Mouse (Mus musculus) left cerebral cortex, postnatal 14 days (tissue): ENCODE measurements around the gene 4930579G24Rik. TPM values are rescaled to one million over a fixed set of nuclear protein-coding genes. Genes with fewer than 3 reads are reported as not detected.

Experiments
- DNase-seq, 2 experiments: peaks; one replicate each; pipeline ENCODE4 v3.0.0; 2021 to 2022; ENCODE audit warnings: low spot score in 2 of 2, mixed read lengths in 1 of 2
- intact Hi-C: fragments of 180-260 bp; cut with DNase I; formaldehyde crosslinking; loops from one replicate; pipeline ENCODE4 v1.15.1; 2025
- long read RNA-seq, 2 experiments: library from polyadenylated mRNA; stranded (forward); transcript quantifications; one replicate each; pipeline ENCODE4 v2.0.0; 2021
- total RNA-seq, 2 experiments: library from RNA; stranded (reverse); gene quantifications; 2 replicates each; pipeline ENCODE4 v1.2.3; 2021

Gene 4930579G24Rik
- total RNA-seq: 1 to 10 TPM; 1.2 to 1.4 TPM
- long read RNA-seq, experiment 1, transcript 4930579G24Rik-201 (2 exons, 1,970 nt): major isoform, 8 of 9 reads
- long read RNA-seq, experiment 1, partial matches to known transcripts: 0 of 9 reads
- long read RNA-seq, experiment 1, other reads (novel, unspliced or antisense): 1 of 9 reads
- long read RNA-seq, experiment 2, transcript 4930579G24Rik-201 (2 exons, 1,970 nt): major isoform, 5 of 5 reads
- long read RNA-seq, experiment 2, partial matches to known transcripts: 0 of 5 reads
- long read RNA-seq, experiment 2, other reads (novel, unspliced or antisense): 0 of 5 reads

- intact Hi-C loops: no loop called here
- DNase-seq: peak; percentile 97 to 99
These were observed at the start of gene 4930579G24Rik for GRCm38 (mm10) chr3:79628561-79629415. Gene 4930579G24Rik, plus strand, starts transcription at chr3:79629079.

DNA sequence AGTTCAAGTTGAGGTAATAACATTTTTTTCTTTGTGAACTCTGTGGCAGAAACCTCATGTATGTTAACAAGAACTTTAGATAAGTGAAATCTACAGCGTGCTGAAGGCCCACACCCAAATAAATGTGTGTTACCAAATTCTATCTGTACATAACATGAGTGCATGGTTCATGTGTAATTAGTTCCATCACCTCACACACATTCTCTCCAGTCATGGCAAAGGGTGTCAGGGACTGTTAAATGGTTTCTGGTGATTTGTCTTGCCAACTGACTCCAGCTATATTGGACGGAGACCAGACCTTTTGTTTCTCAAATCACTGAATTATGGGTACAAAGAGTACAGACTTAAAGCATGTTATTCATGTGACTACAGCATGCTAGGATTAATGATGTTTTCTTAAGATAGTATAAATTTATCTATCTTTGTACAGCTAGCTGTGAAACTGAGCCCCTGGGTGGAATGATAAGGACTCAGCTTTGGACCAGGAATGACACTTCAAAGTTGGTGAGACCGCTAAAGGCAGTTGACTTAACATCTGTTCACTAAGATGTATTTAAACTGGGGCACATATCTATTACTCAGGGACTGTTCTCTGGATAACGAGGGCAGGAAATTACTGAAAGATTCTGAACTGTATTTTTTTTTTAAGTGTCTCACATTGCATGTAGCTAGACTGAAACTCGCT lies 48.8 kb upstream of the 4930579G24Rik start:
- DNase-seq: no peak
- intact Hi-C loops: no loop called here

GRCm38 (mm10) chr3:79586804-79587203 lies 42.1 kb upstream of the 4930579G24Rik start:
- DNase-seq: peak; percentile 96
- intact Hi-C loops: loop anchor here (2.0 to 5.0 kb wide), 5 partner anchors 85 to 638 kb away; partner anchors contain the start of gene Rapgef2

- DNase-seq: no peak
- intact Hi-C loops: loop anchor here (5.0 kb wide), 3 partner anchors 87 to 367 kb away; partner anchors contain the start of gene Rapgef2
These were observed 39.2 kb upstream of the 4930579G24Rik start for GRCm38 (mm10) chr3:79589671-79590070.

DNA sequence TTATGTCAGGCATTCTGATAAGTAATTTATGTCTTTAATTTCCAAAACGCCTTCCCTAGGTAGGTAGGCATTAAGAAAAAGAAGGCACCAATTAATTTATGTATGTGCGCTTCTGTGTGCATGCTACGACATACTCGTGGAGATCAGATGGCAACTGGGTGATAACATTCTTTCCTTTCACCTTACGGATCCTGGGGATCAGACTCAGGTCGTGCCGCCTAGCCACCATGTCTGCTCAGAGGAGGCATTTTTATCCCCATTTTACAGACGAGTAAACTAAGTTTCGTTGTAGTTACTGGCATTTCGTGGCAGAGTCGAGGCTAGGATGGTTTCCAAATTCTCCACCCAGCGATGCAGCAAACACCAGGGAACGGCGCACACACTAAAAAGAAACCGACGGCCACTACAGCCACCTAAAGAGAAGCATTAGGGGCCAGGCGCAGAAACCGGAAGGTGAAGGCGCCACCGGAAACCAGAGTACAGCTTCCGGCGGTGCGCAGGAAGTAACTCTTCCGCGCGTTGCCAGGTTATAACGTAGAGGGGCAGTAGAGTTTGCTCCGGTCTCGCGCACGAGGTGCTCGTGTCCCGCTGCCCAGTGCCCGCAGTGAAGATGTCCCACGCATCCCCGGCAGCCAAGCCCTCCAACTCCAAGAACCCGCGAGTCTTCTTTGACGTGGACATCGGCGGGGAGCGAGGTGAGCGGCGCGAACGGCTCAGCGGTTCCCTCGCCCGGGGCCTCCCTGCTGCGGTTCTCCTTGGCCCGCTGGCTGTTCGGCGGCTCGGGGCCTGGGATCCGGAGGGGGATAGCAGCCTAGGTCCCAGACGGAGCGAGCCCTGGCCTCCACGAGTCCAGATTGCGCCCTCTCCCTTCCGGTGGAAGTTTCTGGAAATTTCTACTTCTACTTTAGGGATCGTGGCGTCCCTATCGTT lies 37.8 kb upstream of the 4930579G24Rik start, which contains the start of gene Ppid:
Ppid (plus strand) TSS at position 480 of the 930 bp plus-strand sequence.
- intact Hi-C loops: no loop called here
- DNase-seq: peak; percentile 71 to 79

DNA sequence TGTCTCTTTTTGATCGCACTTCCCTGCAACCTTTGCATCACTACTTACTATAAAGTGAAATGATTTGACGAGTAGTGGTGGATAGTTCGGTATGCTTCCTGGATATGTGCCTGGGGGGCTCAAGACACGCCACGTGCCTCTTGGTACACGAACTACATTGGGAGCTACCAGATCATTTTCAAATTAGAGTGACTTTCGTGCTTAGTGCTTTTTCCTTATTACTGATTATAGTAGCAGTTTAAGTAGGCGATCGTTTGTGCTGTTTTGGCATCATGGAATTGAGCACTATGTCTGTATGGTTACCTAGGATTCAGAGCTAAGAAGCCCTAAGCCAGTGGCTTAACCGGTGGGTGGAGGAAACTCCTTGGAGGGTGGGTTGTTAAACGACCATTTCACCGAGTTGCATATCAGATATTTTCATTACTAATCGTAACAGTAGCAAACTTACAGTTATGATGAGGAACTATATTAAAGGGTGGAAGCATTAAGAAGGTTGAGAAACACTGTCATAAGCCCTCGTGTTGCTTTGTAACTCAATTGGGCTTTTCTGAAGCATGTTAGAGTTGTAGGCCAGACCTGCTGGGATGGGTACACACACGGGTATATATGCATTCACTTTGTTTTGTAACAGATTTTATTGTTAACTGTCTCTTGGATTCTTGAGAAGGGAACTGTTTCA lies 36.9 kb upstream of the 4930579G24Rik start:
- no peak for DNase-seq
- intact Hi-C loops: no loop called here

- intact Hi-C loops: no loop called here
These were observed 33.4 kb upstream of the 4930579G24Rik start for GRCm38 (mm10) chr3:79595468-79595867.

DNA sequence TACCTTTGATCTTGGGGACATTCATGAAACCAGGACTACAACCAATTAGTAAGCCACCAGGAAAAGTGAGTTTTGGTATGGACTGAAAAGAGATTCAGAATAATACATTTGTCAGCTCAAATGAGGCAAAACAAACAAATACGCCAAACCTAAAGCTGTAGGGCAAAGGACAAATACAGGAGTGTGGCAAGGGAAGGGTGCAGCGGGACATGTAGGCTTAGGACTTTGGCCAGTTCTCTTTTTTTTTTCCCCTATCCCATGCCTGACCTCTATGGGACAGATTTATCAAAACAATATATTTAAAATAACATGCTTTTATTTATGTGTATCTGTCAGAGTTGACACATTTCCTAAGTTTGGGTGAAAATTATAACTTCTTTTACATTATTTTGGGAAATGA lies 19.0 kb upstream of the 4930579G24Rik start:
- DNase-seq: no peak
- intact Hi-C loops: no loop called here

More at GRCm38 (mm10) chr3:79595468-79595867, 33.4 kb upstream of the 4930579G24Rik start:
- DNase-seq: no peak

- intact Hi-C loops: no loop called here
These were observed 1.2 kb upstream of the 4930579G24Rik start for GRCm38 (mm10) chr3:79627484-79628181.

DNA sequence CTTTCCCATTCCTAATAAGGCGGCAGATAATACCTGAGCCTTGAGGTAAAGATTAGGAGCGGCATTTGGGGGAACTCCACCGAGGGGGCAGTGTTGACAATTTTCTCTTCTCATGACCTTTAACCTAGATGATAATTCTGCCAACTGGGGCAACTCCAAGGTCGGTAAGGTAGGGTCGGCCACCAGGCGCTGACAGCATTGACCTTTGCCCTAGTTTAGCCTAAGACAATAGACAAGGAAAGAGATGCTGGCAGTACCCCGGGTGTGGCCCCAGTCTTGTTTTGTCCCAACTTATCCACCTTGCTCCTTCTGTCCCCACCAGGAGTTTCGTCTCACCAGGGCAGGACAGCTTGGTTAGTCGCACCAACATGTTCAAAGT lies 708 bp upstream of the 4930579G24Rik start:
- intact Hi-C loops: no loop called here
- no peak for DNase-seq

More at GRCm38 (mm10) chr3:79627484-79628181, 1.2 kb upstream of the 4930579G24Rik start:
- peak in 1 of 2 experiments; percentile 24 for DNase-seq

DNA sequence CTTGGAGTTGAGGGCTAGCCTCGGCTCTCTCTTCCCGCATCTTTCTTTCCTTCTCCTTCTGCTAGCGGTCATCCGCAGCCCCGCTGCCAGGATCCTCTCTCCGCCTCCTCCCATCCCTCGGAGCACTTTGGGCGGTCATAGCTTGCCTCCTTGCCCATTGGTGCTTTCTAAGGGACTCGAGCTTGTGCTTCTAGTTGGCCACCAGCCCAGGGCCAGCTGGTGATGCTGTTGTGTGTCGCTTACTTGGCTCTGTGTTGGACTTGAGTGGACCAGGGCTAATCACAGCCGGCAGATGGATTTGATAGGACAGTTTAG lies 494 bp downstream of the 4930579G24Rik start, which contains the start of gene Etfdh:
Etfdh (minus strand) TSS at position 85 of the 315 bp plus-strand sequence.
- intact Hi-C loops: no loop called here
- peak; percentile 56 to 88 for DNase-seq

DNA sequence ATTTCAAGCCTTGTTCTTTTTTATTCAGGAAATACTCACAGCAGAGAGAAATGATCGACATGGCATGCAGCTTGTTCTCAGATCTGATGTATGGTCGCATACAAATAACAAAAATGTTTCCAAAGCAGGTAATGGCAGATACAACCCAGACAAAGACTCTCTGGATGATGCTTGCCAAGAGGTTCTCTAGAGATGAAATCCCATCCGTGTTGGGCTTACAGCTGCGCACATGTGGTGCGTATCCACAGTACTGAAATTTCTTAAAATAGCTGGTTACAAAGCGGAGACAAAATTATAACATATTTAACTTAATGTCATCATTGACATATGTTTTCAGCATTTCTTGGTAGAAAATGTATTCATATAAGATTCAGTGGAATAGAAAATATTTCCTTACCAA lies 23.2 kb downstream of the 4930579G24Rik start:
- no peak for DNase-seq
- intact Hi-C loops: no loop called here

GRCm38 (mm10) chr3:79656682-79657081 lies 27.8 kb downstream of the 4930579G24Rik start:
- DNase-seq: no peak
- intact Hi-C loops: no loop called here

GRCm38 (mm10) chr3:79664787-79665408 lies 36.0 kb downstream of the 4930579G24Rik start:
- DNase-seq: peak; percentile 59 to 76
- intact Hi-C loops: loop anchor here (2.0 kb wide), 1 partner anchor 144 kb away; no protein-coding TSS in a partner anchor

DNA sequence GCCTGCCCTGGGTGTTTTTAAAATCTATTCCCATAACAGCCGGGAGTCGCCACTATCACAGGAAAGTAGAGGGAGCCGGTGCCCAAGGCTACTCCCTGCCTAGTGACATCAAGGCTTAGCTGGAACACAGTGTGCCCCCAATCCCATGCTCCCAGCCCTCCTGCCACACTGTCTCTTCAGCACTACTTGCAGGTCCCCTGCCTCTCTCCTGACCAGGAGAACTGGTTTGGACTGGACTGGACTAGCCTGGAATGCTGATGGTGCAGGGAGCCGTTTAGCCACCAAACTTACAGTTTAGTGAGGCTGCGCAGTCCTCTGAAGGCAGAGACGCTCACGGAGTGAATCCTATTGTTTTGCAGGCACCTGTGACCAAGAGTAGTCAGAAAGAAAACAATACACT lies 41.7 kb downstream of the 4930579G24Rik start:
- intact Hi-C loops: no loop called here
- DNase-seq: no peak

DNA sequence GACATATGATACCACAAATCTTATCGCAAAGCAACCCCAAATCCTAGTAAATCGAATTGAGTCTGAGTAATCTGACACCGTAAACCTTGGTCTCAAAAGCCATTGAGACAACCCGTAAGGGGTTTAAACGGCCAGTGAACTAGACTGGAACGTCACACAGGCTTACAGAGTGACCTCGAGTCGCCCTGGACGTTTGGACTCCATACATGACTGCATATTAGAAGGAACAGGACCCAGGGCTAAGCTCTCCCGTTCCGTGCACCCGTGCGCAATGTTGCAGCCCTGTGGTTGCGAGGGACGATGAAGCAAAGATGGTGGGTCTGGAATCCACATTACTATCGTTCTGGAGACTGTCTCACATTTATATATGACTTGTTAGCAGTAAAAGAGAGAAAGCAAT lies 43.3 kb downstream of the 4930579G24Rik start:
- no peak for DNase-seq
- intact Hi-C loops: loop anchor here (2.0 kb wide), 2 partner anchors 73 to 137 kb away; no protein-coding TSS in a partner anchor

DNA sequence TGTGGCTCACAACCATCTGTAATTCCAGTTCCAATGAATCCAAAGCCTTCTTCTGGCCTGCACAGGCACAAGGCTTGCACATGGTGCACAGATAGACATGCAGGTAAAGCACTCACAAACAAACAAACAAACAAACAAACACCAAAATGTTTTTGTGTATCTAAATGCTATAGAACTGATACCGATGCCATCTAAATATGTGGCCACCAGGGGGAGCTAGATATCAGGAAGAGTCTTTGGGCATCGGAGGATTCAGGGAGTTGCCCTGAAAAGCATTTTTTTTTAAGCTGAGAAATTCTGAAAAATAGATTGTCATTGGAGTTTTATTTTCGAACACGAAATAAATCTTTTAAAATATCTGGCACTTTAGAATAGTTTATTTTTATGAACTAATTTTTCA lies 44.2 kb downstream of the 4930579G24Rik start:
- DNase-seq: peak; percentile 67 to 86
- intact Hi-C loops: loop anchor here (2.0 kb wide), 2 partner anchors 72 to 136 kb away; no protein-coding TSS in a partner anchor
